Mouse (Mus musculus): Measurements from ENCODE around the gene Rnf38.

- TF ChIP-seq CTCF (IDR thresholded peaks at IDR 0.05; ENCODE audit: insufficient read depth, low read length) (no peak), POLR2A (IDR thresholded peaks at IDR 0.05; ENCODE audit: borderline replicate concordance, extremely low read depth, low read depth, low read length) (no peak)
Measured at GRCm38 (mm10) chr4:44094475-44094874, 139.1 kb downstream of the Rnf38 start.
